Mouse (Mus musculus): ENCODE data around the gene Mcrip1. TPM values are rescaled to one million over a fixed set of nuclear protein-coding genes. Genes with fewer than 3 reads are reported as not detected.

The Mcrip1 gene
- polyA plus RNA-seq (2015; fragmentation: Nextera tagmentation; extraction: Ambion mirVana): 76.2 and 89.7 TPM in 2 replicates

DNA sequence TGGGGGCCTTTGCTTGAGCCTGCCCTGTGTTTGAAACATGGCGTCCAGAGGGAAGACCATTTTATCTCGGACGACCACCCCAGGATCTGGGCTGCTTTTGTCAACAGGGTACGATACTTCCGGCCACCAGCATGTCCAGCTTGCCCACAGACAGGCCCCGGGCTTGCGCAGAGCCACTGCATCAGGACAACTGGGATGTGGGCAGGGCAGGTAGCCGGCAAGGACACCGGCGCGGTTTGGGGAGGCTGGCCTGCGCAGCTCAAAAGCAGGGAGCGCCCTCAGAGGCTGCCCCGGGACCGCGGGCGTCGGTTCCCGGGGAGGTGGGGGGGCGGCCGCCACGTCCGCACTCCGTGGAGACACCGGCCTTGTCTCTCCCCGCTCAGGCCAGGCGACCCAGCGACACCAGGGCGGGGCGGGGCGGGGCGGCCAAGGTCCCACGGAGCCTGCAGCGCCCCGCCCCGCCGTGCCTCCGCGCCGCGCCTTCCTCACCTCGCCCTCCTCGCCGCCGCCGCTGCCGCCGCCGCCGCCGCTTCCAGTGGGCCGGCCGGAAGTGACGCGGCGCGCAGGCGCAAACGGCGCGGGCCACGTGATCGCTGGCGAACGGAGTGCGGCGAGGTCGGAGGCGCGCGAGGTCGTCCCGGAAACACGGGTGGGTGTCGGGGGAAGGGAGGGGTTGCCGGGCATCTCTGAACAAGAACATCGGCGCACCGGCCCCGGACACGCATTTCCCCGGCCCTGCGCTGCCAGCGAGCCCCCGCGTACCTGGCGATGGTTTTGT is at the start of gene Mcrip1:
Gene Mcrip1, minus strand, starts transcription at position 560 of the 778 bp plus-strand sequence.

GRCm38 (mm10) chr11:120598283-120598989 is 48.9 kb upstream of the Mcrip1 start, which contains the start of the genes Alyref and Anapc11:
Gene Alyref, minus strand, starts transcription at chr11:120598365.
Gene Anapc11, plus strand, starts transcription at chr11:120598421.

GRCm38 (mm10) chr11:120581490-120582267 is 32.2 kb upstream of the Mcrip1 start, which contains the start of gene Arhgdia:
Gene Arhgdia, minus strand, starts transcription at chr11:120581624.

DNA sequence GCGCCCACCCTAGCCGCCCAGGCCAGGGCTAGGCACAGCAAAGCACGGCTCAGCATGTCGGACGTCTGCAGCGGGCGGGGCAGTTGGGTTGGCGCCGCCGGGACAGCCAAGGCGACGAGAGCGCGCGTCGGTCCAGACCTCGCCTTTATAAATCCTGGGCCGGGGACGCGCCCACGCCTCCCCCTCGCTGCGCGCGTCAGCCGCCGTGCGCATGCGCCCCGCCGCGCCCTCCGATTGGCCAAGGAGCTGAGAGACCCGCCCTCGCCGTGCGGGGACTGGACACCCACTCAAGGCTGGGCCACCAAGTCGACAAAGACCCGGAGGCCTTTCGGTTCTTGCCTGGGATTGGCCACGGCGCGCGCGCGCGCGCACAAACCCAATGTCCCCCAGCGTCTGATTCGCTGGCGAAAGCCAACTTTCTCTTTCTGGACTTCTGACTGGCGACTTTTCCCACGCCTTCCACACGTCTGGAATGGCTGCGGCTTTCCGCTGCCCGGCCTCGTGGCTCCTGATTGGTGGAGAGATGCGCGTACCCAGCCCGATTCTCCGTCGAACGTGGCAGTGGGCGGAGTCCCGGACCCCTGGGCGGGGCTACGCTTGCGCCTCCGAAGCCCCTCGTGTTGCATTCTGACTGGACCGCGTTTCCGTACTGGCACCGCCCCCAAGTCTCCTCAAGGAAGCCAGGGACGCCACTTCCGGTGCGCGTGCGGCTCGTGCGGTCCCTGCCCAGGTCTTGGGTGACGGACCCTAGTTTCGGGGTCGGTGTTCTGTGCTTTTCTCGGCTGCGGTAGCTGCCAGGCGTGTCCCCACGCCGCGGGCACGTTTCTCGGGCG is 23.4 kb upstream of the Mcrip1 start, which contains the start of gene P4hb:
Gene P4hb, minus strand, starts transcription at position 502 of the 833 bp plus-strand sequence.

GRCm38 (mm10) chr11:120550810-120551440 is 1.4 kb upstream of the Mcrip1 start, which contains the start of gene Ppp1r27:
Gene Ppp1r27, minus strand, starts transcription at chr11:120551132.

GRCm38 (mm10) chr11:120530085-120530964 is 19.2 kb downstream of the Mcrip1 start, which contains the start of gene Gcgr:
Gene Gcgr, plus strand, starts transcription at chr11:120530699.

Other genes starting within 250 kb of the Mcrip1 start
- gene Actg1, start 201.2 kb downstream of the Mcrip1 start, polyA plus RNA-seq (2015; fragmentation: Nextera tagmentation; extraction: Ambion mirVana): 706 and 868 TPM in 2 replicates
- gene Fscn2, start 188.2 kb downstream of the Mcrip1 start, polyA plus RNA-seq (2015; fragmentation: Nextera tagmentation; extraction: Ambion mirVana): 0.29 and 0.52 TPM in 2 replicates
- 11.0 and 12.8 TPM in 2 replicates for gene Faap100, start 171.0 kb downstream of the Mcrip1 start, polyA plus RNA-seq (2015; fragmentation: Nextera tagmentation; extraction: Ambion mirVana)
- 19.0 and 19.5 TPM in 2 replicates for gene Nploc4, start 112.0 kb downstream of the Mcrip1 start, polyA plus RNA-seq (2015; fragmentation: Nextera tagmentation; extraction: Ambion mirVana)
- 0.07 TPM in 1 of 2 replicates, not detected in the other for gene Tspan10, start 107.1 kb downstream of the Mcrip1 start, polyA plus RNA-seq (2015; fragmentation: Nextera tagmentation; extraction: Ambion mirVana)
- gene Pde6g, start 96.2 kb downstream of the Mcrip1 start, polyA plus RNA-seq (2015; fragmentation: Nextera tagmentation; extraction: Ambion mirVana): 0.12 and 0.16 TPM in 2 replicates
- gene Oxld1, start 91.7 kb downstream of the Mcrip1 start, polyA plus RNA-seq (2015; fragmentation: Nextera tagmentation; extraction: Ambion mirVana): 11.2 and 15.7 TPM in 2 replicates
- 24.2 and 24.8 TPM in 2 replicates for gene Ccdc137, start 91.6 kb downstream of the Mcrip1 start, polyA plus RNA-seq (2015; fragmentation: Nextera tagmentation; extraction: Ambion mirVana)
- 22.7 TPM in 2 replicates for gene Arl16, start 82.1 kb downstream of the Mcrip1 start, polyA plus RNA-seq (2015; fragmentation: Nextera tagmentation; extraction: Ambion mirVana)
- gene Mrpl12, start 65.1 kb downstream of the Mcrip1 start, polyA plus RNA-seq (2015; fragmentation: Nextera tagmentation; extraction: Ambion mirVana): 99.2 and 107 TPM in 2 replicates
- gene Slc25a10, start 57.9 kb downstream of the Mcrip1 start, polyA plus RNA-seq (2015; fragmentation: Nextera tagmentation; extraction: Ambion mirVana): 16.9 and 18.6 TPM in 2 replicates
- 0.13 TPM in 1 of 2 replicates, not detected in the other for gene Gcgr, start 19.0 kb downstream of the Mcrip1 start, polyA plus RNA-seq (2015; fragmentation: Nextera tagmentation; extraction: Ambion mirVana)
- gene Ppp1r27, start 1.4 kb upstream of the Mcrip1 start, polyA plus RNA-seq (2015; fragmentation: Nextera tagmentation; extraction: Ambion mirVana): not detected in 2 replicates
- gene P4hb, start 23.5 kb upstream of the Mcrip1 start, polyA plus RNA-seq (2015; fragmentation: Nextera tagmentation; extraction: Ambion mirVana): 206 and 241 TPM in 2 replicates
- gene Arhgdia, start 31.9 kb upstream of the Mcrip1 start, polyA plus RNA-seq (2015; fragmentation: Nextera tagmentation; extraction: Ambion mirVana): 234 and 266 TPM in 2 replicates
- gene Alyref, start 48.6 kb upstream of the Mcrip1 start, polyA plus RNA-seq (2015; fragmentation: Nextera tagmentation; extraction: Ambion mirVana): 381 and 432 TPM in 2 replicates
- 120 and 128 TPM in 2 replicates for gene Anapc11, start 48.7 kb upstream of the Mcrip1 start, polyA plus RNA-seq (2015; fragmentation: Nextera tagmentation; extraction: Ambion mirVana)
- gene Npb, start 58.8 kb upstream of the Mcrip1 start, polyA plus RNA-seq (2015; fragmentation: Nextera tagmentation; extraction: Ambion mirVana): 2.7 and 5.2 TPM in 2 replicates
- 48.5 and 54.1 TPM in 2 replicates for gene Pcyt2, start 68.2 kb upstream of the Mcrip1 start, polyA plus RNA-seq (2015; fragmentation: Nextera tagmentation; extraction: Ambion mirVana)
- gene Sirt7, start 75.5 kb upstream of the Mcrip1 start, polyA plus RNA-seq (2015; fragmentation: Nextera tagmentation; extraction: Ambion mirVana): 49.4 and 54.1 TPM in 2 replicates
- 40.0 and 41.2 TPM in 2 replicates for gene Mafg, start 83.9 kb upstream of the Mcrip1 start, polyA plus RNA-seq (2015; fragmentation: Nextera tagmentation; extraction: Ambion mirVana)
- gene Pycr1, start 94.0 kb upstream of the Mcrip1 start, polyA plus RNA-seq (2015; fragmentation: Nextera tagmentation; extraction: Ambion mirVana): 3.5 and 5.2 TPM in 2 replicates
- 0.23 and 0.29 TPM in 2 replicates for gene Myadml2, start 98.4 kb upstream of the Mcrip1 start, polyA plus RNA-seq (2015; fragmentation: Nextera tagmentation; extraction: Ambion mirVana)
- gene Notum, start 111.4 kb upstream of the Mcrip1 start, polyA plus RNA-seq (2015; fragmentation: Nextera tagmentation; extraction: Ambion mirVana): not detected in 2 replicates
- 60.0 and 64.9 TPM in 2 replicates for gene Aspscr1, start 123.2 kb upstream of the Mcrip1 start, polyA plus RNA-seq (2015; fragmentation: Nextera tagmentation; extraction: Ambion mirVana)
- gene Cenpx, start 164.0 kb upstream of the Mcrip1 start, polyA plus RNA-seq (2015; fragmentation: Nextera tagmentation; extraction: Ambion mirVana): 143 and 147 TPM in 2 replicates
- gene Lrrc45, start 164.2 kb upstream of the Mcrip1 start, polyA plus RNA-seq (2015; fragmentation: Nextera tagmentation; extraction: Ambion mirVana): 12.3 and 13.8 TPM in 2 replicates
- gene Rac3, start 171.7 kb upstream of the Mcrip1 start, polyA plus RNA-seq (2015; fragmentation: Nextera tagmentation; extraction: Ambion mirVana): 3.1 and 3.6 TPM in 2 replicates
- 9.0 and 14.8 TPM in 2 replicates for gene Dcxr, start 177.6 kb upstream of the Mcrip1 start, polyA plus RNA-seq (2015; fragmentation: Nextera tagmentation; extraction: Ambion mirVana)
- 1.2 and 3.8 TPM in 2 replicates for gene Cbr2, start 182.4 kb upstream of the Mcrip1 start, polyA plus RNA-seq (2015; fragmentation: Nextera tagmentation; extraction: Ambion mirVana)
- 3.8 and 5.0 TPM in 2 replicates for gene Hmga1b, start 213.1 kb upstream of the Mcrip1 start, polyA plus RNA-seq (2015; fragmentation: Nextera tagmentation; extraction: Ambion mirVana)
- gene Rfng, start 234.5 kb upstream of the Mcrip1 start, polyA plus RNA-seq (2015; fragmentation: Nextera tagmentation; extraction: Ambion mirVana): 11.9 and 13.8 TPM in 2 replicates
- gene Gps1, start 234.5 kb upstream of the Mcrip1 start, polyA plus RNA-seq (2015; fragmentation: Nextera tagmentation; extraction: Ambion mirVana): 73.2 and 75.4 TPM in 2 replicates
- 58.0 and 60.3 TPM in 2 replicates for gene Dus1l, start 246.7 kb upstream of the Mcrip1 start, polyA plus RNA-seq (2015; fragmentation: Nextera tagmentation; extraction: Ambion mirVana)